Mouse (Mus musculus): ENCODE results near the gene Zfp346.

Zfp346 gene

GRCm38 (mm10) chr13:55153951-55154350 is 48.8 kb downstream of the Zfp346 start:
- no peak for DNase-seq

- peak; percentile 77 for DNase-seq
Observed at GRCm38 (mm10) chr13:55162365-55162764, 57.3 kb downstream of the Zfp346 start.

- DNase-seq: peak; percentile 94
Observed at GRCm38 (mm10) chr13:55163553-55163952, 58.4 kb downstream of the Zfp346 start.

- DNase-seq: peak; percentile 86
Observed at GRCm38 (mm10) chr13:55165831-55166339, 60.8 kb downstream of the Zfp346 start.

GRCm38 (mm10) chr13:55166806-55167725 is 62.0 kb downstream of the Zfp346 start:
- peak; percentile 88 for DNase-seq

GRCm38 (mm10) chr13:55167798-55168197 is 62.7 kb downstream of the Zfp346 start:
- DNase-seq: peak; percentile 90

- DNase-seq: no peak
Observed at GRCm38 (mm10) chr13:55168255-55168654, 63.1 kb downstream of the Zfp346 start.

- DNase-seq: peak; percentile 98
Observed at GRCm38 (mm10) chr13:55168958-55169369, 63.9 kb downstream of the Zfp346 start.

- DNase-seq: peak; percentile 97
Observed at GRCm38 (mm10) chr13:55171517-55172335, 66.6 kb downstream of the Zfp346 start.

GRCm38 (mm10) chr13:55172336-55172770 is 67.2 kb downstream of the Zfp346 start:
- DNase-seq: no peak

- DNase-seq: no peak
Observed at GRCm38 (mm10) chr13:55174347-55174746, 69.2 kb downstream of the Zfp346 start.

GRCm38 (mm10) chr13:55176265-55176664 is 71.2 kb downstream of the Zfp346 start:
- DNase-seq: no peak

- DNase-seq: peak; percentile 98
Observed at GRCm38 (mm10) chr13:55177903-55178496, 72.9 kb downstream of the Zfp346 start.

GRCm38 (mm10) chr13:55178556-55178955 is 73.4 kb downstream of the Zfp346 start:
- peak; percentile 95 for DNase-seq

- no peak for DNase-seq
Observed at GRCm38 (mm10) chr13:55179591-55179990, 74.5 kb downstream of the Zfp346 start.

- DNase-seq: peak; percentile 87
Observed at GRCm38 (mm10) chr13:55181786-55182172, 76.7 kb downstream of the Zfp346 start.

- DNase-seq: peak; percentile 98
Observed at GRCm38 (mm10) chr13:55182173-55182894, 77.2 kb downstream of the Zfp346 start.

- peak; percentile 90 for DNase-seq
Observed at GRCm38 (mm10) chr13:55183382-55183781, 78.3 kb downstream of the Zfp346 start.
